Mouse (Mus musculus): ENCODE data around the gene Plekhg2.

DNA sequence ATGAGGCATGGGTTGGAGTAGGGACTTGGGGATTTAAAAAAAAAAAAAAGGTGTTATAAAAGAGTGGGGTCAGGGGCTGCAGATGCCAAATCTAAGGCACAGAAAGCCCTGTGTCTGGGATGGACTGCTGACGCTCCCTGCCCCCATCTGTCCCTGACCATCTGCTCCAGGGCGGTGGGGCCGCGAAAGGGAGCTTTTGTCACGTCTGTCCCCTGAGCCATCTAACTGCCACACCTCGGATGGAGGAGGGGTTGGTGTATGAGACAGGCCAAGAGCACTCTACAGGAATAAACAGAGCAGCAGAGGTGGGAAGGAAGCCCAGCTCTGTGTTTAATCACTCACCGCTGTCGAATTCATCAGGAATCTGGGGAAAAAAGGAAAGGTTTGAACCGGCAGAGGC lies 62.7 kb downstream of the Plekhg2 start:
- TF ChIP-seq CTCF (IDR thresholded peaks at IDR 0.05; ENCODE audit: extremely low read depth, insufficient read depth, insufficient read length, insufficient replicate concordance) (no peak), POLR2A (IDR thresholded peaks at IDR 0.05; ENCODE audit: low read depth, low read length) (no peak)
